Mouse (Mus musculus): ENCODE measurements at regions not wholly inside any gene's neighbourhood (a gene's known extent, or its start where the extent isn't known, plus 50 kb on each side); places are given as distances from the start of the nearest gene placed in this dataset.

DNA sequence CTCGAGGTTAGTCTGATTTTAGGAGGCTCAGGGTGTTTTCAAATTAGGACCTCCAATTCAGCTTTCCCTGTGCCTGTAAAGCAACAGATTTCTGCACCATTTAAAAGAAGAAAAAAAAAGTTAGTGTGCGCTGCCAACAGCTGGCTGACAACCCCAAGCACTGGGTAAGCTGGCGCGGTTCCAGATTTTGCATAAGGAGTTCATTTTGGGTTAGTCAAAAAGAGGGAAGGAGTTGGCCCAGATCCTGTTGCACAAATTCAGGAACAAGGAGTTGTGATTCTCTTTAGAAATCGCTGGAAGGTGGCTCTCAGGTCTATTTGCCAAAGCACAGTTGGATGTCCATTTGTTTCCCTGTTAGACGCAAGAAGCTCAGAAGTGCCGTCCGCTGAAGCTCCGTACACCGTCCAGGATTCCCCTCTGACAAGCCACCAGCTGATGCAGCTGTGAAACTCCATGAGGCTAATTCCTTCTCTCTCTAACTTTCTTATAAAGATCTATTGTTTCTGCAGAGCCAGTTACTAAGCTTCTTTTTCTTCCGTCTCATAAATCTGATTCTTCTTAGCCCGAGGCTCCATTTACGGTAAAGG lies 184.6 kb downstream of the Cand1 start:
- TF ChIP-seq POLR2A (IDR thresholded peaks at IDR 0.05; ENCODE audit: low read depth, low read length) (no peak), CTCF (IDR thresholded peaks at IDR 0.05; ENCODE audit: extremely low read depth, insufficient read length, insufficient replicate concordance, low read depth, low read length) (no peak)
- H3K36me3 ChIP-seq (ENCODE audit: control insufficient read depth, insufficient read depth, low read length), result no peaks in the 10 kb centered on the region
- H3K4me1 ChIP-seq (ENCODE audit: control insufficient read depth, insufficient read depth, insufficient read length, low read length), result no peaks in the 10 kb centered on the region
- no peak overlapping the region for H3K27ac ChIP-seq (ENCODE audit: insufficient read depth, low read depth, low read length)
- no peaks in the 10 kb centered on the region for H3K27me3 ChIP-seq (ENCODE audit: control insufficient read depth, insufficient read depth, low read length)
- 78% methylated on average over 13 of the region's 13 CpGs for WGBS
- no peak overlapping the region for H3K4me3 ChIP-seq (ENCODE audit: low read depth, low read length)

DNA sequence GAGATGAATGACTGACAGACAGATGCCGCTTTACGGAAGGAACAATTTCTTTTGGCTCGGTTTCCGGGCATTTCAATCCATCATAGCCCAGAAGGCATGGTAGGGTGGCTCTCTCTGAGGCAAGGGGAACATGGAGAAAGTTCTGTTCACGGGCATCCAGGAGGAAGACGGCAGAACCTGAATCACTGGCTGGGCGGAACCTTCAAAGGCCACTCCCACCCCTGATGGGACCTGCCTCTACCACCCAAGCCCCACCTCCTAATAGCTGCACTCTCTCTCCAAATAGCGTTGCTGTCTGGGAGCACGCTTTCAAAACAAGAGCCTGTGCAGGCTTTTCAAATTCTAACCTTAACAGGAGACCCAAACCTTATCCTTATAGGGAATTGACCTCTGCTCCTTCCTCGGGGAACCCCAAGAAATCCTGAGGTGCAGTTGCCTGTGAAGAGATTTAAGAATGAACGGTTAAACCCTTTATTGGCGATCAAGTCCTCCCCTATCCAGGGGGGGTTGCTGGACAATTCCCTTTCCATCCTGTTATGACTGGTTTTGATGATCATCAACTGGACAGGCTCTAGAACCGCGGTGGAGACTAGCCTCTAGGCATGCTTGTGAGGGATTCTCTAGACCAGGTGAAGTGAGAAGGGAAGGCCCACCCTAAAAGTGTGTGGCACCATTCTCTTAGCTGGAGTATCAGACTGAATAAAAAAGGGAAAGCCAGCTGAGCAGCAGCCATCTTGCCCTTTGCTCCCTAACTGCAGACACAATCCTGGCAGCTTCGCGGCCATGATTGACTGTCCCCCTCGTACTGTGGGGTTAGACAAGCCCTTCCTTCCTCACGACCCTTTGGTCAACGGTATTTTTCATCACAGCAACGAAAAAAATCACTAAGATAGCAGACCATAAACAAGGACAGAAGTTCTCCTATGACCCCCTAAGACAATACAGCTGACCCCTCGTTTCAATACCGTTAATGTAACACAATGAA lies 184.5 kb upstream of the Dyrk2 start:
- Histone ChIP-seq H3K27me3 (ENCODE audit: control insufficient read depth, insufficient read depth, low read length) (no peaks in the 10 kb centered on the region), H3K4me1 (ENCODE audit: control insufficient read depth, insufficient read depth, insufficient read length, low read length) (no peaks in the 10 kb centered on the region), H3K36me3 (ENCODE audit: control insufficient read depth, insufficient read depth, low read length) (no peaks in the 10 kb centered on the region), H3K4me3 (ENCODE audit: low read depth, low read length) (no peak overlapping the region), H3K27ac (ENCODE audit: insufficient read depth, low read depth, low read length) (no peak overlapping the region)
- TF ChIP-seq CTCF (IDR thresholded peaks at IDR 0.05; ENCODE audit: extremely low read depth, insufficient read length, insufficient replicate concordance, low read depth, low read length) (no peak), POLR2A (IDR thresholded peaks at IDR 0.05; ENCODE audit: low read depth, low read length) (no peak)
- 83% methylated on average over 22 of the region's 22 CpGs for WGBS

DNA sequence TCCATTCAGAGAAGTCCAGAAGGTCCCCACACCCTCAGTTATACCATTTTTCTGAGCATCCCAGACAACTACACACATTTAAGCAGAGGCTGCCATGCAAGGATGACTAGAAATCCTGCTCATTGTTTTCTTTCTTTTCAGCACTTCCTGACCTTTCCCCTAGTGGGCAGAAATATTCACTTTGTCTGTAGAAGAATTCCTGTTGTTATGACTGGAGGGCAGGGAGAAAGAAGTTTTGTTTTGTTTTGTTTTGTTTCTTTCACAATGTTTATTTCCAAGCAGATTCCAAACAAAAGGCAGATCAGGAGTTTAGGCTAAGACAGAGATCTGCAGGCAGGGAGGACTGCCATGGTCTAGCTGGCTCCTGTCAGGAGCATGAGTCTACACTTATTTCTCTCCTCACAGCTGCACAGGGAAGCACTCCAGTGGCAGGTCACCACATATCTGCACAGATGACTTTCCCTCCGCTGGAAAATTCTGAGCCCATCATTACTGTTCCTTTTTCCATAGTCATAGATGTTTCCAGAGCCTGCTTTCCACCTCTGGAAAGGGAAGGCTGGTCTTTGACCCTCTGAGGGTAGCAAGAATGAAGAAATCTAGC lies 182.5 kb upstream of the Dyrk2 start:
- 50% methylated on average over 1 of the region's 1 CpGs for WGBS
- Histone ChIP-seq H3K27me3 (ENCODE audit: control insufficient read depth, insufficient read depth, low read length) (no peaks in the 10 kb centered on the region), H3K4me3 (ENCODE audit: low read depth, low read length) (no peak overlapping the region), H3K27ac (ENCODE audit: insufficient read depth, low read depth, low read length) (no peak overlapping the region), H3K4me1 (ENCODE audit: control insufficient read depth, insufficient read depth, insufficient read length, low read length) (no peaks in the 10 kb centered on the region), H3K36me3 (ENCODE audit: control insufficient read depth, insufficient read depth, low read length) (no peaks in the 10 kb centered on the region)
- TF ChIP-seq CTCF (IDR thresholded peaks at IDR 0.05; ENCODE audit: extremely low read depth, insufficient read length, insufficient replicate concordance, low read depth, low read length), result no peak
- TF ChIP-seq POLR2A (IDR thresholded peaks at IDR 0.05; ENCODE audit: low read depth, low read length), result no peak

DNA sequence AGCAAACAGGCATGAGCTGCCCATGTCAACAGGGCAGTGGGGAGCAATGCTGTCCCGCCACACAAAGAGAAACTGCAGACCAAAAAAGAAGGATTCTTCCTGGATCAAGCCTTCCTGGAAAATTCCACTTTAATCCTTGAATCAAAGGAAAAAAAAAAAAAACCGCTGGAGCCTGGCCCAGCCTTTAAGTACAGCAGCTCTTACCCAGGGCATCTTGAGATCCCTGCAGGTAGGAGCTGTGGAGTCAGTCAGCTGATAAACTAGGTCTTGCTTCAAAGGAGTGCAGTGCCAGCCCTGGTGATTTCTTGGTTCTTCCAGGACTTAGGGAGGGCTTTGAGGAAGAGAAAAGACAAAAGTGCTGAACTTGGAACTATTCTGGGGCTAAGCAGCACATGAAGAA lies 181.6 kb upstream of the Dyrk2 start:
- Histone ChIP-seq H3K4me1 (ENCODE audit: control insufficient read depth, insufficient read depth, insufficient read length, low read length) (no peaks in the 10 kb centered on the region), H3K27me3 (ENCODE audit: control insufficient read depth, insufficient read depth, low read length) (no peaks in the 10 kb centered on the region), H3K36me3 (ENCODE audit: control insufficient read depth, insufficient read depth, low read length) (no peaks in the 10 kb centered on the region), H3K27ac (ENCODE audit: insufficient read depth, low read depth, low read length) (no peak overlapping the region), H3K4me3 (ENCODE audit: low read depth, low read length) (no peak overlapping the region)
- 51% methylated on average over 2 of the region's 2 CpGs for WGBS
- no peak for TF ChIP-seq CTCF (IDR thresholded peaks at IDR 0.05; ENCODE audit: extremely low read depth, insufficient read length, insufficient replicate concordance, low read depth, low read length)
- no peak for TF ChIP-seq POLR2A (IDR thresholded peaks at IDR 0.05; ENCODE audit: low read depth, low read length)

DNA sequence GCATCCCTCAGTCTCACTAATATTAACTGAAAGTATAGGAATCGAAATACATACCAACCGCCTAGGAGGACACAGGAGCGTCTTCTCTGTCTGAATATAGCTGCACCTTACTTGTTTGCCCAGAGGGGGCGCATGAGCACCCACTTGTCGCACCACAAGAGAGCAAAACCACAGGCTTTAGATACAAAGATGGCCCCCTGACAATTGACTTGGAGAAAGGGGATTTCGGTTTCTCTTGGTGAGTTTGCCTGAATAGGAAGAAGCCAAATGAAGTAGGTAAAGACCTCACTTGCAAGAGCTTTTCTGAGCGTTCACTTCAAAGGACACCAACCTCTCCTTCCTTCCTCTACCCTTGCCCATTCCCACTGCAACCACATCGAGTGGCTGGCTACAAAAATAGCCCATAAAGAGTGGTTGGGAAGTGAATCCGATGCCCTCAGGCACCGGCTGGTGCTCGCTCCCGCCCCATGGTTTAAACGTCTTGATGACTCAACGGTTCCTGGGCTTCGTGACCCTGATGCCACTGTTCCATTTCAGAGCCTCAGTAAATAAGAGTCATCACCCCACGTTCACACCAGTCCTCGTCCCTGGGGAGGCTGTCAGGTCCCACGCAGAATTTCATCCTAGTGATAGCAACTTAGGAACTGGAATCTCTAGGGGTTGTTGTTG lies 180.1 kb upstream of the Dyrk2 start:
- TF ChIP-seq CTCF (IDR thresholded peaks at IDR 0.05; ENCODE audit: extremely low read depth, insufficient read length, insufficient replicate concordance, low read depth, low read length) (peak; percentile 30; the same call in 1 of the 2 replicates), POLR2A (IDR thresholded peaks at IDR 0.05; ENCODE audit: low read depth, low read length) (no peak)
- Histone ChIP-seq H3K27ac (ENCODE audit: insufficient read depth, low read depth, low read length) (no peak overlapping the region), H3K4me1 (ENCODE audit: control insufficient read depth, insufficient read depth, insufficient read length, low read length) (no peaks in the 10 kb centered on the region), H3K27me3 (ENCODE audit: control insufficient read depth, insufficient read depth, low read length) (no peaks in the 10 kb centered on the region), H3K4me3 (ENCODE audit: low read depth, low read length) (no peak overlapping the region), H3K36me3 (ENCODE audit: control insufficient read depth, insufficient read depth, low read length) (no peaks in the 10 kb centered on the region)
- WGBS, result 78% methylated on average over 18 of the region's 18 CpGs

DNA sequence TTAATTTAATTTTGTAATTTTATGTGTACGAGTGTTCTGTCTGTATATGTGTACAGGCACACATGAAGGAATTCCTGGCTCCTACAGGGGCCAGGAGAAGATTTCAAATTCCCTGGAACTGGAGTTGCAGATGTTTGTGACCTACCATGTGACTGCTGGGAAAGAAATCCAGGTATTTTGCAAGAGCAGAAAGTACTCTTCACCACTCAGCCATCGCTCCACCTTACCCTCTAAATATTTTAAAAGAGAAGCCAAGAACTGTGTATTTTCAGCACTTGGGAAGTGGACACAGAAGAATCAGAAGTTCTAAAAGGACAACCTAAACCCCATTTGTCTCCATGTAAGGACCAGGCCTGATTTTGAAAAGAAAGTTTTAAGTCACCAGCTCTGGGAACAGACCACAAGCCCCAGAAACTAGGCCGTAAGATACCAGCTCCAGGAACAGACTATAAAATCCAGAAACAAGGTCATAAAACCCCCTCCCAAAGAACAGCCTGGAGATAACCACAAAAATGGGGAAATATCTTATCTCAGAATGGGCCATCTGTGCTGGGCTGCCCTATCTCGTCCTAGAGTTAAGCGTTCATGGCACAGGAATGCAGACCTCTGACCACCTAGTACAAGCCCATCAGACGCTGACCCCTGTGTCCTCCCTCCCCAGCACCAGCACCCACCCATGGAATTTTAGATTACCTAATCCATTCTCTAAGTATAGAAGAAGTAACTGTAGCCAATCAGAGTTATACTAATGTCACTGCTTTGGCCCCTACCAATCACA lies 178.8 kb upstream of the Dyrk2 start:
- no peak for TF ChIP-seq CTCF (IDR thresholded peaks at IDR 0.05; ENCODE audit: extremely low read depth, insufficient read length, insufficient replicate concordance, low read depth, low read length)
- TF ChIP-seq POLR2A (IDR thresholded peaks at IDR 0.05; ENCODE audit: low read depth, low read length), result no peak
- H3K4me1 ChIP-seq (ENCODE audit: control insufficient read depth, insufficient read depth, insufficient read length, low read length), result peaks cover 2% of the 10 kb centered on the region; the same call in 1 of the 2 replicates
- no peaks in the 10 kb centered on the region for H3K36me3 ChIP-seq (ENCODE audit: control insufficient read depth, insufficient read depth, low read length)
- H3K4me3 ChIP-seq (ENCODE audit: low read depth, low read length), result no peak overlapping the region
- H3K27me3 ChIP-seq (ENCODE audit: control insufficient read depth, insufficient read depth, low read length), result no peaks in the 10 kb centered on the region
- 71% methylated on average over 6 of the region's 6 CpGs for WGBS
- H3K27ac ChIP-seq (ENCODE audit: insufficient read depth, low read depth, low read length), result no peak overlapping the region
